Mouse (Mus musculus) forebrain, embryonic 13.5 days (tissue): ENCODE data around the gene Paqr5. TPM values are rescaled to one million over a fixed set of nuclear protein-coding genes. Genes with fewer than 3 reads are reported as not detected.
A peak's percentile ranks its signal among the peaks of the same experiment; 100 is the strongest.

ENCODE experiments used
- ATAC-seq: fragments of 200-750 bp; cut with Nextera tagmentation; 2 replicates; pipeline ENCODE4 v1.8.0; 2017
- H3K27ac ChIP-seq: fragments of 300-500 bp; sonication (generic); 2 replicates; pipeline ENCODE4 v1.5.1; 2015; ENCODE audit warnings: inconsistent platforms, mild to moderate bottlenecking, moderate library complexity
- H3K27me3 ChIP-seq: fragments of 300-500 bp; sonication (generic); 2 replicates; pipeline ENCODE4 v1.6.1; 2015; ENCODE audit warnings: mild to moderate bottlenecking, inconsistent platforms
- H3K36me3 ChIP-seq: fragments of 300-500 bp; sonication (generic); 2 replicates; pipeline ENCODE4 v1.6.1; 2015; ENCODE audit warnings: mild to moderate bottlenecking, inconsistent platforms; ENCODE audit not compliant: poor library complexity, severe bottlenecking
- H3K4me1 ChIP-seq: fragments of 300-500 bp; sonication (generic); 2 replicates; pipeline ENCODE4 v1.6.1; 2015; ENCODE audit warnings: inconsistent platforms
- H3K4me2 ChIP-seq: fragments of 300-500 bp; sonication (generic); 2 replicates; pipeline ENCODE4 v1.6.1; 2015; ENCODE audit warnings: inconsistent platforms, mild to moderate bottlenecking, moderate library complexity
- H3K4me3 ChIP-seq: fragments of 300-500 bp; sonication (generic); 2 replicates; pipeline ENCODE4 v1.5.1; 2015; ENCODE audit warnings: mild to moderate bottlenecking, inconsistent platforms
- H3K9ac ChIP-seq: fragments of 300-500 bp; sonication (generic); 2 replicates; pipeline ENCODE4 v1.6.1; 2015; ENCODE audit warnings: mild to moderate bottlenecking, inconsistent platforms
- H3K9me3 ChIP-seq: fragments of 300-500 bp; sonication (generic); replicated peaks from 2 replicates; pipeline ENCODE4 v1.6.1; 2016; ENCODE audit warnings: inconsistent platforms
- whole genome bisulfite sequencing: fragments of 180-500 bp; shearing (Covaris S2); methylation state at CpG from one replicate; pipeline ENCODE4 v1.1.7; 2015; 5-methylcytosine and 5-hydroxymethylcytosine counted together
- polyA plus RNA-seq: library from polyadenylated mRNA; unstranded; fragments of >200 nt; fragmentation: Nextera tagmentation; extraction: Ambion mirVana; gene quantifications from 2 replicates; pipeline ENCODE4 v1.2.1, GENCODE M21; 2015

Paqr5 gene
- polyA plus RNA-seq, 1 experiment from 2014 or later = 0.49 TPM

DNA sequence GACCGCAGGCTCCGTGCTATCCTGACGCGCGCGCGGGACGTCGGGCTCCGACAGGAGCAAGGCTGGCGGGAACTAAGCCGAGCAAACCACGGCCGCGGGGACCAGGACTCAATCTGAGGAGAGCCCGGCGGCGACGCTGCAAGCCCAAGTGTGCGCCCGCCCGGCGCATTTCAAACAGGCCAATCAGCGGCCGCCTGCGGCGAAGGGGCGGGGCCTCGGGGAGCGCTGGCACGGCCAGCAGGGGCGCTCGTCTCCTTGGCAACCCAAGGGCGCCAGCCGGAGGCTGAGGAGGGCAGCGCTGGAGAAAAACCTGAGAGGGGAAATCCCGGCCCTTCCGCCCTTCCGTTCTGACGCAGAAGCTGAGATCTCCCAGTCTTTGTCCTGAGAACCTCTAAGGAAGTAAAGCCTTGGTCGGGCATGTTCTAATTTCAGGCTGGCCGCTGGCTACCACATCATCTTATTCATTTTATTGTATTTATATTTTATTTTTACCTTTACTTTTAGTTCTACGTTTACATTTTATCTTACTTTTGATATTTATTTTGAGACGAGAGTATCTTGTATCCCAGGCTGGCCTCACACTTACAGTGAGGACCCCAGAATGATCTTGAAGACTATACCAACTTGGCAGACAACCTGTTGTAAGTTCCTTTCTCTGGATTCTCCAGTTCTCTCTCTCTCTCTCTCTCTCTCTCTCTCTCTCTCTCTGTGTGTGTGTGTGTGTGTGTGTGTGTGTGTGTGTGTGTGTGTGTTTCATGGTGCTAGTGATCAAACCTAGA lies 79.8 kb downstream of the Paqr5 start, which contains the start of gene Kif23:
Gene Kif23, minus strand, starts transcription at position 152 of the 779 bp plus-strand sequence.
- 0% methylated on average over 44 of the region's 44 CpGs for WGBS
- Histone ChIP-seq H3K4me1 (peaks cover 30% of the 10 kb centered on the region), H3K9ac (peak within 1 kb of the TSS; percentile 89), H3K36me3 (peaks cover 10% of the 10 kb centered on the region; the same call in 1 of the 2 replicates), H3K27me3 (no peaks in the 10 kb centered on the region), H3K4me3 (peak within 1 kb of the TSS; percentile 87), H3K4me2 (peak within 1 kb of the TSS; percentile 92), H3K27ac (peak within 1 kb of the TSS; percentile 70), H3K9me3 (no peaks in the 10 kb centered on the region)
- peak; percentile 95 for ATAC-seq

DNA sequence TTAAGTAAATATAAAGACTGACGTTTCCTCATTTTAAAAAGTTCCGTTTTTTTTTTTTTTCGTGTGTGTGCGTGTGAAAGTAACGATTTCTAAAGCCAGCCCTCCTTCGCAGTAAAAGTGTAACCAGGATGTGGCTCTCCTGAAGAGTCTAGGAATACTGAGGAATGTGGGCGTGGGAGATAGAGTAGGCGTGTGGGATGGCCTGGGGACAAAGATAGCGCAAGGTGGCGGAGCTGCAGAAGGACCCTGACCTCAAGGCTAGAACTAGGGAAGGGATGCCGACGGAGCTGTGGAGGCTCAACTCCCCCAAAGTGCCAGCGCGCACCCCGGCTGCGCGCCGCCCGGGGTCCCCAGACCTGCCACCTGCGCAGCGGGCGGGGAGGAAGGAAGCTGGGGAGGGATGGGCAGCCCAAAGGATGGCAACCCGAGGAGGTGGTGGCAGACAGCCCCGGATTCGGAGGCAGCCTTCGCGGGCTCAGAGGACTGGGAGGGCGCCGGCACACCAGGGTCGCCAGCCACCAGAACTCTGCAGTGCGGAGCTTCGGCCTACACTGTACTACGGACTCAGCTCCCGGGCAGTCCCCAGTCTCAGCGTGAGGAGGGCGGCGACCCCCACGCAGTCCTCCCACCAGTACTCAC lies 80.6 kb downstream of the Paqr5 start:
- under 1% methylated on average over 38 of the region's 38 CpGs for WGBS
- peak; percentile 85 for ATAC-seq
- peak overlapping the region; percentile 87 for H3K4me3 ChIP-seq
- no peaks in the 10 kb centered on the region for H3K27me3 ChIP-seq
- peak overlapping the region; percentile 89 for H3K9ac ChIP-seq
- H3K27ac ChIP-seq = peak overlapping the region; percentile 70
- peak overlapping the region; percentile 92 for H3K4me2 ChIP-seq
- H3K4me1 ChIP-seq = peaks cover 30% of the 10 kb centered on the region
- H3K9me3 ChIP-seq = no peaks in the 10 kb centered on the region
- H3K36me3 ChIP-seq = peaks cover 17% of the 10 kb centered on the region

DNA sequence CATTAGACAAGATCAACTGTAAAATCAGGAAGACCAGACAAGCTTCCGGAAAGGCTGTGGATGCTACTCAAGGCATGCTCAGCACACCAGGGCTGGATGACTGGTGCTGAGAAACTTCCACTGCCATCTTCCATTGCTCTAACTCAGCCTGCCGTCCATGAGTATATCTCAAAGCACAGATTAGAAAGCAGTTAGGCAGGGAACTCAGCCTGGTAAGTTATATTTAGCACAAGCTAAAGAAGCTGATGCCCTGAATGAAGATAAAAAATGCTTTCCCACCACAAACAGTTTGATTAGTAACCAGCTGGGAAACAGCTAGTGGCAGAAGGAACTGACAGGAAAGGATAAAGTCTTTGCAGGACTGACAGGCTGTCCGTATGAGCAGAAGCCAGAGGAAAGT lies 85.6 kb downstream of the Paqr5 start:
- no peak for ATAC-seq
- Histone ChIP-seq H3K4me2 (no peak overlapping the region), H3K36me3 (peaks cover 65% of the 10 kb centered on the region), H3K27me3 (no peaks in the 10 kb centered on the region), H3K9me3 (no peaks in the 10 kb centered on the region), H3K27ac (no peak overlapping the region), H3K4me3 (no peak overlapping the region), H3K4me1 (peaks cover 15% of the 10 kb centered on the region), H3K9ac (no peak overlapping the region)
- WGBS = 94% methylated on average over 3 of the region's 3 CpGs

DNA sequence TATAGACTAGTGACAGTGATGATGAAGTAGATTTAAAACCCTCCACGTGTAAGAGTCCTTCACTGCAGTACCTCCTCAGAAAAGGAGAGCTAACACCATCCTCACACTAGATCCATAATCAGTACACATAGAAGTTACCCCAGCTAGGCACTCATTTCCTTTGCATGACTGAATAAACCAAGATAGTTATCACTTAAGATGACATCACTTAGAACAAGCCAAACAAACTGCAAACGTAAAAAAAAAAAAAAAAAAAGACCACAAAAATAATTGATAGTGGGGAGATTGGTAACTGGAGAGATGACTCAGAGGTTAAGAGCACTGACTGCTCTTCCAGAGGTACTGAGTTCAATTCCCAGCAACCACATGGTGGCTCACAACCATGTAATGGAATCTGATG lies 93.3 kb downstream of the Paqr5 start:
- ATAC-seq = no peak
- no peaks in the 10 kb centered on the region for H3K4me1 ChIP-seq
- 93% methylated on average over 2 of the region's 2 CpGs for WGBS
- no peak overlapping the region for H3K4me2 ChIP-seq
- no peaks in the 10 kb centered on the region for H3K27me3 ChIP-seq
- H3K36me3 ChIP-seq = peaks cover 96% of the 10 kb centered on the region
- no peaks in the 10 kb centered on the region for H3K9me3 ChIP-seq
- no peak overlapping the region for H3K9ac ChIP-seq
- H3K27ac ChIP-seq = no peak overlapping the region
- no peak overlapping the region for H3K4me3 ChIP-seq

DNA sequence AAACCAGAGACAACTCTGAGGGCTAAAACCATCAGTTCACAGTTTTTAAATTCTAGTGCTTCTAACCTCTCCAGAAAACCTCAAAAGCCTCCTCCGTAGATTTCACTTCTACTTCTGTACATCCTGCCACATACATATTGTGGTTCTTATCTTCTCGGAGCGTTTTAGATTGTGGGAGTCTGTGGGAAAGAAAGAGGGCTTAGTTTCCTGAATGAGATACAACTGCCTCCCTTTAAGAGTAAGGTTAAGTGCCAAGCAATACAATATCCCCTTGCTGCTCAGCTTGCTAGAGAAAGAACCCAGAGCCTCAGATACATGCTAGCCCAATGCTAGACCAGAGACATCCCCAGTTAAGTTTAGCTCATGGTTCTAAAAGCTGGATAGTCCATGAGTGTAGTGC lies 94.6 kb downstream of the Paqr5 start:
- no peaks in the 10 kb centered on the region for H3K4me1 ChIP-seq
- peaks cover 97% of the 10 kb centered on the region for H3K36me3 ChIP-seq
- no peak overlapping the region for H3K9ac ChIP-seq
- no peak overlapping the region for H3K4me2 ChIP-seq
- no peak overlapping the region for H3K4me3 ChIP-seq
- ATAC-seq = no peak
- H3K27ac ChIP-seq = no peak overlapping the region
- H3K9me3 ChIP-seq = no peaks in the 10 kb centered on the region
- no peaks in the 10 kb centered on the region for H3K27me3 ChIP-seq
- 98% methylated on average over 3 of the region's 3 CpGs for WGBS

DNA sequence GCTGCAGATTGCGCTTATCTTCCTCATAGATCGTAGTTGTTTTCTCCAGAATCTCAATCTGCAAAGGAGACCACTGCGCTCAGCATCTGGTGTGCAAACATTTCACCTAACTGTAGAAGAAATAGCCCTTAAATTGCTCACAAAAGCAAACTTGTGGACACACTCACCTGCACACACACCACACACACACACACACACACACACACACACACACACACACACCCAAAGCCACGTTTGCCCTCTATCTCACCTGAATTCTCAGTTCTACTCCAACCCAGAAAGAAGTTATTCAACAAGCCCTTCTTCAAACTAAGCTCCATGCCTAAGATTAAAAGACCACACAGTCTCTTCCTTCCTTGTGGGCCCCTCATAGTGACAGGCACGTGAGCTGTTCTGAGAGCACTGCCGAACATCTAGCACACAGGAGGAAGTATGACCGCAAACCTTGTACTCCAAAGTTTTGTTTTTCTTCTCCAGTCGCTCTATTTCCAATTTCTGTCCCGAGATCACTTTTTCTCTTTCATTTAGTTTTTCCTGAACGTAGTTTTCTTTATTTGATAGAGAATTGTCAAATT lies 101.5 kb downstream of the Paqr5 start:
- 93% methylated on average over 10 of the region's 10 CpGs for WGBS
- Histone ChIP-seq H3K9me3 (no peaks in the 10 kb centered on the region), H3K4me1 (no peaks in the 10 kb centered on the region), H3K27ac (no peak overlapping the region), H3K36me3 (peaks cover 93% of the 10 kb centered on the region), H3K27me3 (no peaks in the 10 kb centered on the region), H3K9ac (no peak overlapping the region), H3K4me3 (no peak overlapping the region), H3K4me2 (no peak overlapping the region)
- ATAC-seq = no peak

DNA sequence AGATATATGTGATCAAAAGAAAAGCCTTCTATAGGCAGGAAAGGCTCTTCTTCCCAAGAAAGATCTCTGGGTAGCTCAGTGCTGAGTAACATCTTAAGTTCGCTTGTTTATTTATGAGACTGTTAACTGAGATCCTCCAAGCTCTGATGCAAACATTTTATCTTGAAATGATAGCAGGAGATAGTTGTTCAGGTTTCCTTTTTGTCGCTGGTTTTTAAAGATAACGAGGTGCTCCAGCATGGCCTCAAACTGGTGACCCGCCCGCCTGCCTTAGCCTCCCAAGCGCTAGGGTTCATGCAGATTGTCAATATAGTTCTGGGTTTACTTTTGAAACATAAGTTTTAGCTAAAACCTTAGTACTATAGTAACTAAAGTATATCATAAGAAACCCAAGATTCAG lies 106.3 kb downstream of the Paqr5 start:
- Histone ChIP-seq H3K9me3 (no peaks in the 10 kb centered on the region), H3K4me1 (peaks cover 3% of the 10 kb centered on the region; the same call in 1 of the 2 replicates), H3K36me3 (peaks cover 82% of the 10 kb centered on the region), H3K27ac (no peak overlapping the region), H3K4me2 (no peak overlapping the region), H3K4me3 (no peak overlapping the region), H3K9ac (no peak overlapping the region), H3K27me3 (no peaks in the 10 kb centered on the region)
- ATAC-seq = no peak
- 92% methylated on average over 6 of the region's 6 CpGs for WGBS

DNA sequence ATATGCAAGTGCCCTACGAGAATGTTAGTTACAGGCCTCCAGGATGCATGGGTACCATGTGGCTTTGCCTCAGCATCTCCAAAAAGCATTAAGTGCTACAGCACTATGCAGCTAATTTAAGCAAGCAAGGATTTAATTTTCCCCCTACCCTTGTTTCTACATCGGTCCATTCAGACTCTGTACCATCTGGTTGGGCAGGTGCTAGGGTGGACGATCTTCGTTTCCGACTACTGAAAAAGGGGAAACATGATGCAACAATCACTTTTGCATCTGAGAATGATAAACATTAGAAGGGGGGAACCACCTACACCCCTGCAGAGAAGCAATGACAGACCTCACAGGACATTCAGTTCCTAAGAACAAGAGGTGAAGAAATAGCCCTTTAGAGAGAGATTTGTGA lies 107.2 kb downstream of the Paqr5 start:
- no peak overlapping the region; the same call in 1 of the 2 replicates for H3K9ac ChIP-seq
- 96% methylated on average over 5 of the region's 5 CpGs for WGBS

DNA sequence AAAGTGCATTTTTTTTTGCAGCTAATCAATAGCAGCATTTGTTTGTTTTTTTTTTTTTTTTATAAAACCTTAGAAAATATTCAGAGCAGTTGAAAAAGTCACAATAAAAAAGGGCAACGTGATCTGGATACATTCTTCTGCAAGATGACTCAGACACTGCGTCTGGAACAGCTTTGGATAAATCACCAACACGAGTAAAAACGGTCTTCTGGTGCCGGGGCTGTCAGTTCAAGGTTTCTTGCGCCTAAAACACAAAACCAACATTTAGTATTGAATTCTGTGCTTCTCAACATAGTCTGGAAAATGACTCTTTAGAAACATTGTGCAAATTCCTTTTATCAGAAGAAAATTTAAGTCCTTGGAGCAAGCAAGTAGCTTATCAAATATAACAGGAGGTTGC lies 109.2 kb downstream of the Paqr5 start:
- 93% methylated on average over 6 of the region's 6 CpGs for WGBS

More for the DNA sequence above, 107.2 kb downstream of the Paqr5 start:
- Histone ChIP-seq H3K9me3 (no peaks in the 10 kb centered on the region), H3K4me3 (no peak overlapping the region), H3K36me3 (peaks cover 74% of the 10 kb centered on the region), H3K27me3 (no peaks in the 10 kb centered on the region), H3K4me2 (no peak overlapping the region), H3K27ac (no peak overlapping the region), H3K4me1 (peaks cover 8% of the 10 kb centered on the region; the same call in 1 of the 2 replicates)
- ATAC-seq = no peak

DNA sequence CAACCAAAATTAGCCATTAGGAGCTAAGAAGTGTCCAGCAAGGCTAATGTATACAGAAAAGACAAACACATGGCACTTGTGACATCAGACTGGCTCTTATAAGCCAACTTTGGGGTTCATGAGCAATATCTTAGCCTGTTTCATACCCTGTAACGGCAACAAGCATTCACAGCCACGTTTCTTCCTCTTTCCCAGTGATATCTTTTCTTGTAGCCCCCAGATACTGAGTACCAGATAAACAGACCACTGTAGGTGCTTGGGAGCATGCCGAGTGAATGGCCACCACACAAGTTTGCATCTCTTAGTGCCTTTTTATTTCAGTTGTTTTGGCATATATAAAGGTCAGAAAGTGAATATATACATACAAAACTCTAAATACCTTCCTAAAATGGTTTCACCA lies 109.7 kb downstream of the Paqr5 start:
- ATAC-seq = no peak
- peaks cover 64% of the 10 kb centered on the region for H3K36me3 ChIP-seq
- H3K27me3 ChIP-seq = no peaks in the 10 kb centered on the region
- H3K9ac ChIP-seq = no peak overlapping the region
- no peak overlapping the region for H3K4me3 ChIP-seq
- H3K27ac ChIP-seq = no peak overlapping the region
- 90% methylated on average over 3 of the region's 3 CpGs for WGBS
- H3K4me2 ChIP-seq = no peak overlapping the region
- H3K4me1 ChIP-seq = peaks cover 28% of the 10 kb centered on the region
- no peaks in the 10 kb centered on the region for H3K9me3 ChIP-seq

More for the DNA sequence above, 109.2 kb downstream of the Paqr5 start:
- H3K4me2 ChIP-seq = no peak overlapping the region
- peaks cover 23% of the 10 kb centered on the region for H3K4me1 ChIP-seq
- no peaks in the 10 kb centered on the region for H3K9me3 ChIP-seq
- no peak overlapping the region for H3K27ac ChIP-seq
- H3K4me3 ChIP-seq = no peak overlapping the region
- ATAC-seq = no peak
- H3K36me3 ChIP-seq = peaks cover 64% of the 10 kb centered on the region
- H3K27me3 ChIP-seq = no peaks in the 10 kb centered on the region
- no peak overlapping the region for H3K9ac ChIP-seq

DNA sequence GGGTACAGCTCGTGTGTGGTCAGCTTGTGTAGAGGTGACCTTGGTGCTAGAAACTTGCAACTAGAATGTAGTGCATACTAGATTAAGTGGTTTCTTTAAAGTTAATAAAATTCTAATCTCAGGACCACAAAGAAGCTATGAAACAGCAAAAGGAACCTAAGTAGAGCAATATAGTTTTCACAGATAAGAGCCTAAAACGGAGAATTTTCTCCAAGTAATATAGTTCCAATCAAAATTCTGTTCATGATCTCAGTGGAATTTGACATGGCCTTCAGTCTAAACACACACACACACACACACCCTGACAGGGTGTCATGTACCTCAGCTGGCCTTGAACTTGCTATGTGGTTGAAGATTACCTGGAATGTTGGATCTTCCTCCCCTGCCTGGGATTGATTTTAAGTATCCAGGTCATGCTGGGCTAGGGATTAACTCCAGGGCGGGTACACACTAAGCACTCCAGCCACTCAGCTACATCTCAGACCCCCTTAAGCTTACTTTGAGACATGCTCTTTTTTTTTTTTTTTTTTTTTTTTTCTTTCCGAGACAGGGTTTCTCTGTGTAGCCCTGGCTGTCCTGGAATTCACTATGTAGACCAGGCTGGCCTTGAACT lies 111.2 kb downstream of the Paqr5 start:
- no peak for ATAC-seq
- 40% methylated on average over 4 of the region's 4 CpGs for WGBS
- Histone ChIP-seq H3K4me1 (peaks cover 36% of the 10 kb centered on the region), H3K27ac (peak overlapping the region; percentile 93; the same call in 1 of the 2 replicates), H3K27me3 (no peaks in the 10 kb centered on the region), H3K9ac (peak overlapping the region; percentile 69), H3K4me3 (peak overlapping the region; percentile 92), H3K36me3 (peaks cover 65% of the 10 kb centered on the region), H3K9me3 (no peaks in the 10 kb centered on the region), H3K4me2 (peak overlapping the region; percentile 73)

DNA sequence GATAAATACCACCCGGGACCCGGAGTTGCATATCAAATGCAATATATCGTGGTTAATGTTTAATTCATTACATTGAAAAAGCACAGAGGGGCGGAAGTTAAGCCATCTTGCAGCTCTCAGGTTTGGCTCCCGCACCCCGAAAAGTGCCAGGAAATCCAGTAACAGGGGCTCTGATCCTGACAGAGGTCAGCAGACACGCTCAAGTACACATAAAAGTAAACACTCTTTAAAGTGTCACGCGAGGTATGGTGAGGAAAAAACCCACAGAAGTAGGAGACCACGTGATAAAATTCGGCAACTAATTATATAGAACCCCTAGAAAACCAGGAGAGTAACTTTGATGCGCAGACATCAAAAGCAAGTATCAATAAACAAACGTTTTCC lies 111.7 kb downstream of the Paqr5 start:
- H3K4me2 ChIP-seq = peak overlapping the region; percentile 73
- peak overlapping the region; percentile 92 for H3K4me3 ChIP-seq
- WGBS = 3% methylated on average over 13 of the region's 13 CpGs
- peak; percentile 21; the same call in 1 of the 2 replicates for ATAC-seq
- peak overlapping the region; percentile 69 for H3K9ac ChIP-seq
- peaks cover 59% of the 10 kb centered on the region for H3K36me3 ChIP-seq
- no peaks in the 10 kb centered on the region for H3K27me3 ChIP-seq
- H3K4me1 ChIP-seq = peaks cover 36% of the 10 kb centered on the region
- peak overlapping the region; percentile 93 for H3K27ac ChIP-seq
- no peaks in the 10 kb centered on the region for H3K9me3 ChIP-seq
